Mouse (Mus musculus): ENCODE measurements around the gene Slco6d1.

DNA sequence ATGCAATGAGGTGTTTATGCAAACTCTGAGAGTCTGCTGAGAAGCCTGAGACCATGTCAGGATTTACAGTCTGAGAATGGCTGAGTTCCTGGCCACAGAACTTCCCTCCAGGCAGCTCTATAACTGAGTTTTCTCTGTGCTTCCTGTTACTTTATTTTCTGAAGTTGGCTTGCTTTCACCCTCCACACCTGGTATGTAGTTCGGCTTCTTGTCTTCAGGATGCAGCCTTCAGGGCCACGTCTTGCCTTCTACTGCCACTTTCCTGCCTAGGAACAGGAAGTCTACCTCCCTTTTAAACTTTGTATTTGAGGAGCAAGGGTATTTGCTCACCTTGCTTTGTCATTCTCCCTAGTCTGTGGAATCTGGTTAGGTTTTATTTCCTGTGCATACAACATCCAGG is 58.3 kb downstream of the Slco6d1 start:
- TF ChIP-seq POLR2A (IDR thresholded peaks at IDR 0.05; ENCODE audit: insufficient read depth, low read length) (no peak), CTCF (IDR thresholded peaks at IDR 0.05; ENCODE audit: low read depth, low read length) (no peak)
